Mouse (Mus musculus): Measurements from ENCODE around the gene Cadm1. TPM values are rescaled to one million over a fixed set of nuclear protein-coding genes. Genes with fewer than 3 reads are reported as not detected.
A peak's percentile ranks its signal among the peaks of the same experiment; 100 is the strongest.

The Cadm1 gene
- total RNA-seq, 4 experiments from 2014 or later: 38.4 to 69.9 (median 49.7) TPM

DNA sequence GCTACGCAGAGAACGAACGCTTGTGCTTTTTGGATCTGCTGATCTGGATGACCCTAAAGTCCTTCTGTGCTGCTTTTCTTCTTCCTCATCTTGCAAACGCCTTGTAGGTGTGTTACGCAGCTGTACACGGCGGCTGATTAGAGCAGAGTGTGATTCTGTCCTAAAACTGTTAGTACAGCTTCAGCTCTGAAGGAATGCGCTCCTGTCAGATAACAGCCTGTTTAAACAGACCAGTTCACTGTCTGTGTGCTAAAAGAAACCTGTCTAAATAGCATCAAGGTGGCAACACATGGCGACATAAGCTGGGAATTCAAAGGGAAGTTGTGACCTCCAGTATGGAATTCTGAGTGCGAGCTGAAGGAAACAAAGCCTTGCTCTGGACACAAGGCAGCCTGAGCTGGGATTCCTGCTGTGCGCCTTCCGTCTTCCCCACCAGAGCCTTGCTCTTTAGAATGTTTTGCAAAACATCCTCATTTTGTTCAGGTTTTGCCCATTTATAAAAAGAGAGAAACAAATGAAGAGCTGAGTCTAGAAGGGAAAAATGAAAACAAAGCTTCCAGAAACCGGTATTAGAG is 273.6 kb downstream of the Cadm1 start:
- no peak for DNase-seq

DNA sequence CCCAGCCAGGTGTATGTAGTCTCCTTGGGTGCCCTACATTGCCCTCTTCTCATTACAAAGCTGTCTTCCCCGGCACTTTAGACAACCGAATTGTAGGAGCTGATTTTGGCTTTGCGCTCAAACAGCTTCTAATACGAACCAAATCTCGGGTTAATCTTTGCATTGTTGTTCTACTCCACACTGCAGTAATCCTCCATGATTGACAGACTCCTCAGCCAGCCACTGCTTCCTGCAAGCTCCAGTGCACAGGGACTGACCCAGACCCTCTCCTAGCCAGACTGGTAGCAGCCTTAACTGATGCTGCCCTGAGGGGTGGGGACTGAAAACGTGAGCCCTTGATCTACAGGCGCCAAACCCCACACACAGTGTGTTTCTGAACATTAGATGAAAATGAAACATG is 275.7 kb downstream of the Cadm1 start:
- DNase-seq: no peak

DNA sequence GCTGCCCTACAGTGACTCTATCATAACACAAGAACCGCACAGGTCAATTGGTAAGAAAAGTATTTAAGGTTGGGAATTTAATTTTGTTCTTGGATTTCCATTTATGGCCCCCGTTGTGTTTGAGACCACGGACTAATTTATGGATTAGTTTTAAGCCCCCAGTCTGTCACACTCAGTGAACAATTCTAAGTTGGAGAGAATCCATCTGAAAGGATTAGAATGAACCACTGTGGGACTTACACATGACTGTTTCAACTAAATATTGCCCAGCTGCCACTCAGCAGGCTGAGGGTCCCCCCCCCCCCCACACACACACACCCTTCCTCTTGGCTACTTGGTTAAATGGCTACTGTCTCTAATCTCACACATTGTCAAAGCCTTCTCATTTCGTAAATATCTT is 295.7 kb downstream of the Cadm1 start:
- no peak for DNase-seq

DNA sequence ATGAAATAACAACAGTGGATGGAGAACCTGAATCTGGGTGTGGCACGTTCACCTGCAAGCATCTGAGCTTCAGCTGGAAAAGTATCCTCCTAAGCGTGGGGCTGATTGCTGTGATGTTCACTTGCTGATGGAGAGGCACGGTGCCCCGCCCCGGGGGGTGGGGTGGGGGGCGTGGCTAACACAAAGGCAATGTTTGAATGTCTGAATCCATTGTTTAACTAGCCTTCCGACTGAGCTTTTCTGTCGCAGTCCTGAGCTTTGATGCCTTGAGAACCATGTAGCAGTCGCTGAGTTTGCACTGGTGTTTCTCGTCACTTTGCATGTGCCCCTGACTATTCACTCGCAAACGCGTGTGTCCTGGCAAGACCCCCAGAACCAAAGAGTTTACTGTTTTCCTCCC is 298.8 kb downstream of the Cadm1 start:
- no peak for DNase-seq

DNA sequence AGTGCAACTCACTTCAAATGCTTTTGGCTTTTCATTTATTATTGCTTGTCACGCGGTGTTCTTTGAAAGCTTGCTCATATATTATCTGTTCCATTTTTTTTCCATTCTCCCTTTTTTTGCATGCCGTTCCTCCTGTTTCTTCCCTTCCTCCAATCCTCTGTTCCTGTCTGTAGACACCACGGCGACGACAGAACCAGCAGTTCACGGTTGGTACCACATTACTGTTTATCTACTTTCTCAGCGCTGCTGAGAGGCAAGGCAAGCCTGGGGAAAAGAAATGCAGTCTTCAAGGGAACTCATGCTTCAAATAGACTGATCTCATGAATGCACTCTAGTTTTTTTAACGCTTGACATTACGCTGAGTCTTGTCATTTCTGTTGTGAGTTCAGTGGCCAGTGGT is 299.2 kb downstream of the Cadm1 start:
- DNase-seq: no peak

DNA sequence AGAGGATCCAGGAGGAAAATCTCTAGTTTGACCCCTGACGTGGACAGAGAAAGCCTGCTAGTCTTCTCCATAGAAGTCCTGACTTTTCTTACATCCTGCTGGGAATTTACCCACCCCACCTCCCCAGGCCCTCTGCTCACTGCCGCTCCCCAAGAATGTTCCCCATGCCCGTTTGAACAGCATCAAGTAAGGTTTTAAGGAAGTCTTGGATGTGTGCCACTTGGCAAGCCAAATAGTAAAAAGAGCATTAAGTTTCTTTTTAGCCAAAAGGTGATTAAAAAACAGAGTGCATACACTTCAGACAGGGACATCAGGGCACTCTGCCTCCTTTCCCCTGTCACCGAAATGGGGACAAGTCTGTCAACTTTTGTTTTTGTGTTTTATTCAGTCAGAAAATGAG is 299.9 kb downstream of the Cadm1 start:
- no peak for DNase-seq

DNA sequence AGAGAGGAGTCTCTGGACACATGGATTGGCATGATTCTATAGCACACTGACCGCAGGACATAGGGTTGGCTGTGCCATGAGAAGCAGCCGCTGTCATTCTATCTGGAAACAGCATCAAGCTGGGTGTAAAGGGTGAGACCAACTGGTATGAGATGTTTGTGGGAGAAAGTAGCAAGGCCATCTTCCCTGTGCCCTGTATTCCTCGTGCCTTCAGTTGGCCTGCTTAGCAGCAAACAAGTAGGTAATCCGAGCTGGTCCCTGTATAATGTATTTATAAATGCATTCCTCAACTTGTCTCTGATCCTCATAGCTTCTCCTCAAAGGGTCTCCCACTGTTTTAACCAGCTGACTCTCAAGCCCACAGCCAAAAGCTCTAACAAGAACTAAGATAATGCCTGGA is 301.4 kb downstream of the Cadm1 start:
- no peak for DNase-seq

DNA sequence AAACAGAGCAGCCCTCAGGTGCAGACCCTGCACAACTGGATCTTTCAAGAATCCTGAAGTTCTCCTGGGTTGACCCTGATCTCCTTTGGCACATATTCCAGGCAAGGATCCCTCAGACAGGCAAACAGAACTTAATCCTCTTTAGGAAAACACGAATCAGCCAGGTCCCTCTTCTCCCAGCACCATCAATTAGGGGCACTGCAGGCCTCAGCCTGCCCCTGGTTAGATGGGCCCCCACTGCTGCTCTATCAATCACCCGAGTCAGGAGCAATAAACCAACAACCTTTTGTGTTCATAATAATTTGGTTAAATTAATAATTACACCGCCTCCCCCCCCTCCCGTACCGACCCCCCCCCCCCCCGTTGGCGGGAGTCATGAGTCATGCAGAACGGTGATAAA is 308.2 kb downstream of the Cadm1 start:
- no peak for DNase-seq

DNA sequence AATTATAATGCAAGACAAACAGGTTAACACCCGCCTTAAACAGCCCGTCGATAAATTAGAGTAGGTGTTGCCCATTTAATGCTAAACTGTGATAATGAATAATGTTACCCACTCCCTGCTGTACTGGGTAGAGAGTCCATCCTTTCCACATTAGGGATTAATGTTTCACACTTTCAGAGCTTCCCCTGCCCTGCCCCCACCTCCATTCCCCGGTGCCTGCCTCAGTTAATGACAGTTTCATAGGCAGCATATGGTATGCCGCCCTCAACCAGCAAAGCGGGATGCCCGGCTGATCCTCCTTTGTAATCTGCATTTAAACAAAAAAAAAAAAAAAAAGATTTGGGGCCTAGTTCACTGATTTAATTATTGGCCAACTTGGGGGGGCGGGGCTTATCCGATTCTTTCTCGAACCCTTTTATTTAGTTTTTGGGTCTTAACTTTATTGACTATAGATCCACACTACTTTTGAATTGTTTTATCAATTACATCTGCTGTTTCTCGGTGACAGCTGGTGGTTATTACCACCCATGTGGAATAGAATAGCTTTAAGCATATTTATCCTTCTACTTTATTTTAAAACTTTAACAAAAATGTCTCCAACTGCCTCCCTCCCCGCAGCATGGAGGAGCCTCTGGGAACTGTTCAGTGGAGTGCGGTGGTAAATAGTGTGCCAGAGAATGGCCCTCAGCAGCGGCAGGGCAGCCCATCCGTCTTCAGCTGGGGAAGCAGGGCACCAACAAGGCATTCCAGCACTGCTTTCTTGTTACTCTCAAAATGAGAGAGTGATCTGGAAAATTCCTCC is 309.1 kb downstream of the Cadm1 start:
- DNase-seq: no peak

DNA sequence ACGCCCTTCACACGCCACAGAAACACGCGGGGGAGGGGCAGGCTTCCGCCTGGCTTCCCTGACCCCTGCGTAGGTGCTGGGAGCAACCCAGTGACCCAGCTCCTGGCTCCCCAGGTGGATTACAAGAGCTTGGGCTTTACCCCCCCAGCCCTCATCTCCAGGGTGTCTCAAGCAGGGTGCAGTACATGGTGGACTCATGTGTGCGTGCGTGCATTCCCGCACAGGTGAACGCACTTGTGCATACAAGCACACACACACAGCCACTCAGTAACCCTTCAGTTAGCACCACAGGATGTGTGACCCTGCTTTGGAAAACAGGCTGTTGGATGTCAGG is 309.7 kb downstream of the Cadm1 start:
- no peak for DNase-seq

DNA sequence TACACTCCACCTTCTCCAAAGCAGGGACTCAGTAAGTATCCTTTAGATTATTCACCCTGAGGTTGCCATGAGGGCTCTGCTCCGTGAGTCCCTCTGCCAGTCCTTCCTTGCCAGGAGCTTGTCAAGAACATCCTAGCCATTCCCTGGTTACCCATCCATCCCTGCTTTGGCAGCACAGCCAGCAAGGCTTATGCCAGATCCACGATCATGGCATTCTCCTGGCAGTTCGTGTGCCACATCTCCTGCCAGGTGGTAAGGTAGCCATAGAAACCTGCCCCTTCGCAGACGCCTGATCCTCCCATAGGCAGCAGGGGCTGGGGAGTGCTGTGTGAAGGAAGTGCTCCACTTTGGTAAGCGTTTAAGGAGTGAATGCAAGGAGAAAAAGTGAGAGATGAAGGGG is 313.4 kb downstream of the Cadm1 start:
- no peak for DNase-seq

DNA sequence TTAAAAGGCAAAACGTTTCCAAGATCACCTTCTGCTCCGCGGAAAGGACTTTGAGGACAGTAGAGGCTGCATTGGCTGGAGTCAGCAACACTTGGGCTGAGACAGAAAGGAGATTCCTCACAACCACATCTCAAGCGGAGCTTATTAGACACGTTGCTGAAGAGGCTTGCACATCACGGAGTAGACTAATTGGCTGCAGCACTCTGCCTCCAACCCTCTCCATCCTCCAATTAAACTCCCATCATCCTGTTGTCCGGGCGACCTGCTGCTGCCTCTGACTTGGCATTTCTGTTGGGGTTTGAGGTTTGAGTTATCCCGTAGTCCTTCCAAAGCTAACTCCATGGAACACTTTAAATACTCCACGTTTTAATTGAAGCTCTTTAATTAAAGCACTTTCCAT is 316.3 kb downstream of the Cadm1 start:
- no peak for DNase-seq

DNA sequence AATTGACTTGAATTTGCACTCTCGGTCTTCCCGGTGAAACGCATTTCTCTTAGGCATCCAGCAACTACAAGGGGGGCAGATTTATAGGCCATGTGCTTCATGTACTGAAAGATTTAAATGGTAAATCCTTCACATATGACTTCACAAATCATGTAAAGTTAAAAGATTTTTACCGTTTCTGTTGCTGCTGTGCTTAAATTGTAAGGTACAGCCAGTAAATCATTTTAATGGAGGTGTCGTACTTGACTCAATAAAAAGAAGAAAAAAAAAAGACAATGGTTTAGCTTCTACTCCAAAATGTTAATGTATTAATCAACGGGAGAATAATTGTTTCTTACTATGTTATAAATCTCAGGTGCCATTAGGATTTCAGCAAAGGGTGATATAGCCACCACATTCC is 317.0 kb downstream of the Cadm1 start:
- DNase-seq: no peak

DNA sequence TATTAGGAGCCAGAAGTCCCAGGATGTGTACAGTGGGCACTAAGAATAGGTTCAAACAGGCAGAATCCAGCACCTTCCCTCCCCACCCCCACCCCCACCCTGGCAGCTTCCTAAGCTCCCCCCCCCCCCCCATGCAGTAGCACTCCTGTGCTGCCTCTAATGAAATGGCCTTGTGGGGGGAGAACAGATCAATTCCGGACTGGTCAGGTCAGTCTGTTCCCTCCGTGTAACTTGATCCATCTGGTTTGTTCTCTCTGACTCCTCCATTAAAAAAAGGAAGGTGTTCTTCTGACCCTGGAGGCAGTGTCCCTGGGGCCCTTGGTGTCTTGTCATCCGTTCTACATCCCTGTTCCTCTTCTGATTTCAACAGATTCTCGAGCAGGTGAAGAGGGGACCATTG is 317.8 kb downstream of the Cadm1 start:
- DNase-seq: no peak

DNA sequence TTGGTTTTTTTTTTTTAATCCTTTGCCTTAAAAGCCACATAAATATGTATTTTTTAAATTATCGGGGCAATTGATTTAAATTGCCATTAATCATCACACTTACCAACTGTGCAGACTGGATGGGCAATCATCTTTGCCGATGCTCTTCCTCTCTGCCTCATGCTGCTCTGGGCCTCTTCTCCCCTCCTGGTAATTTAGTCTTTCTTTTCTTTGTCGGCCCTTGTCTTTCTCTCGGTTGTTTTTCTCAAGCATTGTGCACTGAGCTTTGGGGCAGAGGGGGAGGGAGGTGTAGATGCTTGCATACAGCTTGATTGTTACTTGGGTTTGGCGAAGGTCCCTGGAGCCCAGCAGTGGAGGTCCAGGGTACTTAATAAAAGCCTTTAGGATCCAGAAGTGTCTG is 318.8 kb downstream of the Cadm1 start:
- DNase-seq: no peak

DNA sequence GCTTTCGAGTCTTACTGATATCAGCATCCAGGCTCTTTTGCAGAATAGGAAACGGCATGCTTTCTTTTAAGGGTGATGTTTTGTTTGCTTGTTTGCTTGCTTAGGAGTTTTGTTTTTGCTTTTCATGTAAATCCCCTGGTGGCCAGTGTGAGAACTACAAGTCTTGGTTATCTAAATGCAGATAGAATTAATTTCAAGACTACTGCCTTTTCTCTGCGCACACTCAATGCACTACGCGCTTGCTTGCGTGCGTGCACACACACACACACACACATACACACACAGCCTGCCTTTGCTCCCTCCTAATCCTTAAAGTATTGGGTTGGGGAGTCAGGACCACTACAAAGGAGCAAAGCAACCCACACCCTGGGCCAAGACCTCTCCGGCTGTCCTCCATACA is 326.3 kb downstream of the Cadm1 start:
- DNase-seq: no peak

DNA sequence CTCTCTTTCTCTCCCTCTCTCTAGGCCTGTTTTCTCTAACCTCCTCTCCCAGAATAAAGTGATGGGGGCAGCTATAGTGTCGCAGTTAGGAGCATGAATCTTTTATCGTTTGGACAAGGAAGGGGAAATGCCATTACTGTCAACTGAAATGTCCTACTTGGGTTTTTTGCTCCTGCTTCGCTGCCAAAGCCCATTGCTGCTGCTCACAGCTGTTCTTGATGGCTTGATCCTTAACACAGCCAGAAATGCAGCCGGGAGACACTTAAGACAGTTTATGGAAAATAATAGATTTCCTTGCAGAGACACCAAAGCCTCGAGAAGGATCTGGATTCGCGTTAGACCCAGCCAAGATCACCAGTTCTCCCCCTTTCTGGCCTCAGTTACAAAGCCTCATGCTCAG is 327.3 kb downstream of the Cadm1 start:
- DNase-seq: no peak

DNA sequence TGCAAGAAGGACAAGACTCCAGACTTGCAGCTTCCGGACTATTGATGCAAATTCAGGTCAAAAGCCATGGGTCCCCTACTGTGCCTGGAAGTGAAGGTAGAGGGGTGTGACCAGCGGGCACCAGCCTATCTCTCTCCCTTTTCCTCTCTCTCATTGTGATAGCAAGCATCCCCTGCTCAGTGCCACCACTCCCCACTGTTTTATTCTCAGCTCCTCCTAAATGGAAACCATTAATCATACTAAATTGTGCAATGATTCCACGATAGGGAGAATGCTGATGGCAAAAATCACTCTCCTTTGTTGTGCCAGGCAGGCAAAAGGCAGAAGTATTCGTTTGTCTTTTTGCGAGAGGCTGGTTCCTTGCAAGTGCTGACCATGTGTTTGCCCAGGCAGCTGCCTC is 328.2 kb downstream of the Cadm1 start:
- no peak for DNase-seq

DNA sequence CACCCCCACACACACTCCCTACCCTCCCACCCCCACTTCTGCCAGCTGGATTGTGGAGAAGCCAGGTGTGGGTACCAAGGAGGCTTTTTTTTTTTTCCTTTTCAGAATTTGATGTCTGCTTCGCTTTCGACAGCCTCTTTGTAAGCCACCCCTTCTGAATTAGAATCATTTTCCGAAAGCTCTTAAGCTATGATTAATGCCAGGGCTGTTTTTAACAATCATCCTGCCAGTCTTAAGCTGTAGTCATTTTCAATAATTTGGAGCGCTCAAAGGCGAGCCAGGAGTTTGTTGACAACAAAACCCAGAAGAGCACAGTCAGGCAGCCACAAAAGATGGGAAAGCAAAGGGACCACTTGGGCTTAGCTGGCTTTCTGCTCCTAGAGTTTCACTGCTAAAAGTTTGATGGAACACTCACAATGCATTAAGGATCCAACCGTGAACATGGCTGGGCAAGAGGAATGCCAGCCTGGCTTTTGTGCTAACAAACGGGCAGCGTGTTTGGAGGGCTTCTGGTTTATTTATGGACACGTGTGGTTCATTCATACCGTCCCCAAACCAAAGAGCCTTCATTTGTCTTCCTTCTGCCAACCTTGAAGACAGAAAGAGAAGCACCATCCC is 328.9 kb downstream of the Cadm1 start:
- DNase-seq: no peak

DNA sequence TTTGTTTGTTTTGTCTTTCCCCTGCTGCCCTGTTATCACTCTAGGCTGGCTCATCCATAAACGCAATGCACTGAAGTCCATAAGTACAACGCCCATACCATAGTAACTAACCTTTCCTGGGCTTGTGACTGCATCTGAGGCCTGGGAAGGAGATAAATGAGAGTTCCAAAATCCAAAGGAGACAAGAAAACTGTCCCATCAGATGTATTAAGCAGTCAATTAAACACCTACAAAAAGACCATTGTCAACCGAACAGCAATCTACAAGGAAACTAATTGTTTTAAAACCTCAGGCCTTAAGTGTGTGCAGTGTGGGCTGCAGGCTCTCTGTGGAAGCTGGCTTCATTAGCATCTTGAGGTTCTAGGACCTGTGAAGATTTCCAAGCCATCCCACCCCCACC is 331.0 kb downstream of the Cadm1 start:
- no peak for DNase-seq

DNA sequence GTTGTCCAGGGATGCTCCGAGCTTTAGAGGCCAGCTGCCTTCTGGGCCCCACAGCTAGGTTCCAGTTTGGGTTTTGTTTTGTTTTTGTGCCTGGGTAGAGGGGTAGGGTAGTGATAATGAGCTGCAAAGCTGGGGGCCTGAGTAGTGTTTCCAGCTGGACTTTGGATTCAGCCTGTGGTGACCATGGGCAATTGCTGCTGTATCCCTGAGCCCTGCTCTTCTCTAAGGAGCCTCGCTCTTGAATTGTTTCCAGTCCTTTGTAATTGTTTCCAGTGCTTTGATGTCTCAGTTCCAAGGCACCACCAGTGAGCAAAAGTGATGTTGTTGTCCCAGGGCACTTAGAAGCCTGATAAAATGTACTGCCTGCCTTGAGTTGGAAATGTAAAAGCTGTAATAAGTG is 331.8 kb downstream of the Cadm1 start:
- peak; percentile 11 for DNase-seq

DNA sequence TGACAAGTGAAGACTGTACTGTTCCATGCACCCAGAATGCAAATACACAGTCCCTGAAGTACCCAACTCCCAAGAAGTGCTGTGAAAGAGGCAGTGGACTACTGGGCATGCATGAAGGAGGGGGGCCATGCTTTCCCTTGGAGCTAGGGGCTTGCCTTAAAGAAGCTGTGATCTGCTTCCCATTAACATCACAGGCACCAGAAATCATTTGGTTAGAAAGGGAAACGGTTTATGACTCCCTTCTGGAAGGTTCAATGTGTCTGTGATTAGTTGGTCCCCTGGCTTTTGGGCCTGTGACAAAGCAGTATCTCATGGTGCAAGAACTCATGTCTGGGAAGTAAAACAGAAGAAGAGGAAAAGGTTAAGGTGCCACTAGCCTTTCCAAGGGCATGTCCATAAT is 336.0 kb downstream of the Cadm1 start:
- no peak for DNase-seq

DNA sequence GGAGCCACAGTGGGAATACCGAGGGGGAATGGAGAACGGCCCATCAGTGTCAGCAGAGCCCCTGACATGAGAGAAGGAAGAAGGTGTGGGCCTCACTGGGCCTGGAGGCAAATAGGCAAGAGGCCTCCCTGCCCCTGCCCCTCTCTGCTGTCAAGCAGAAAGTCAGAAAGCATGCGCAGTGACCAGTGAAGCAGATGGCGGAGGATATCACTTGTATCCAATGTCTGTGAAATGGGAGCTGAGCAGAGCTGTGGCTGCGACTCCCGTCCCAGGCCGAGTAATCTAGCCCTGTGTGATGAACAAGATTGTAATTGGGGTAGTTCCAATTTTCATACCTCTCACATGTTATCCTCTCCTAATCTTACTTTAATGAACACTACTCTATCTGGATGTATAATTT is 337.5 kb downstream of the Cadm1 start:
- no peak for DNase-seq

DNA sequence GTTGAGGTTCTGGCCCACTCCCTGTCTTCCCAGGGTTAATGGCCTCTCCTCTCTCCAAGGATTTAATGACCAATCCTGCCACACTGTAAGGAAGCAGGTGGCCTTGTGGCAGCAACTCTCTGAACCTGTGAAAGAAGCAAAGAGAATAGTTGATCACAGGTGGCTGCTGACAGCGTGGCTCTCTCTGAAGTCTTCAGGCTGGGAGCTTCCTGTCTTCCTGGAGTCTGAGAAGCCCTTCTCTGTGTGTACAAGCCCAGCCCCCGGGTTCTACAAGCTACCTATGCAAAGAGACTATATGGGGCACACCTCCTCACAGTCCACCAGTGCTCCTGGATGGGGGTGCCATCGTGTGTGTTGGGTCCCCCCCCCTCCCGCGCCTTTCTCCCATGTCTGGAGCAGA is 339.7 kb downstream of the Cadm1 start:
- DNase-seq: no peak

Measured in adrenal gland, adult 8-10 months (tissue).